Mouse (Mus musculus): Measurements from ENCODE around the gene Olfr532.
"Not testable (repeated sequence)": the region's sequence is repeated elsewhere in the genome, so short reads cannot be mapped to it uniquely, and the experiment has no call there.

The Olfr532 gene

GRCm38 (mm10) chr7:140421539-140421938, at the start of gene Olfr532:
Gene Olfr532 (minus strand): TSS chr7:140421639.
- in situ Hi-C loops (cut with MboI, MseI): no loop called here

- in situ Hi-C loops (cut with MboI, MseI): not testable (repeated sequence)
Measured at GRCm38 (mm10) chr7:140463070-140463469, 41.6 kb upstream of the Olfr532 start, which contains the start of gene Olfr533. Gene Olfr533 (plus strand): TSS chr7:140463370.

- in situ Hi-C loops (cut with MboI, MseI): no loop called here
Measured at GRCm38 (mm10) chr7:140443141-140443540, 21.7 kb upstream of the Olfr532 start.

GRCm38 (mm10) chr7:140402818-140403217, 18.6 kb downstream of the Olfr532 start, which contains the start of gene Olfr531:
Gene Olfr531 (minus strand): TSS chr7:140402918.
- in situ Hi-C loops (cut with MboI, MseI): loop anchor here (10.0 kb wide), 1 partner anchor 352 kb away; no protein-coding TSS in a partner anchor

GRCm38 (mm10) chr7:140376911-140377310, 44.5 kb downstream of the Olfr532 start:
- in situ Hi-C loops (cut with MboI, MseI): no loop called here

GRCm38 (mm10) chr7:140376231-140376630, 45.2 kb downstream of the Olfr532 start, which contains the start of gene Olfr530:
Gene Olfr530 (minus strand): TSS chr7:140376331.
- in situ Hi-C loops (cut with MboI, MseI): no loop called here

- in situ Hi-C loops (cut with MboI, MseI): no loop called here
Measured at GRCm38 (mm10) chr7:140374300-140374699, 47.1 kb downstream of the Olfr532 start.
